In the genomic region with DNA sequence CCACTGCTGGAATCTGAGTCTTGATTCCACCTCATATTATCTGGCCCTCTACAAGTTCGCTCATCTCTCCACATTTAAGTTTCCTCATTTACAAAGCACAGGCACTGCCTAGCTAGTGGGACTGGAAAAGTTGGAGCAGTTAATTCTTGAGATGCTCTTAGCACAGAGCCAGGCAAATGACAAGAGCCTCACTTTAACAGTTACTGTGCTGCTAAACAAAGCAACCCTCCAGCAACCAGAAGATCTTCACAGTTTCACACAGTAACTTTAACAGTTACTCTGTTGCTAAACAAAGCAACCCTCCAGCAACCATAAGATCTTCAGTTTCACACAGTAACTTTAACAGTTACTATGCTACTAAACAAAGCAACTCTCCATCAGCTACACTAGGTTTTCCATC, we compare ENCODE assay signal across 13 mouse cellular contexts. TPM values are rescaled to one million over a fixed set of nuclear protein-coding genes. Genes with fewer than 3 reads are reported as not detected.
"Had no signal": no experiment of that assay in that cellular context is flagged by ENCODE, and none has a peak within 500 bp of the region (broad histone marks: within the 10 kb centered on the region; RNA-seq: fewer than 3 reads in every experiment).

No protein-coding gene starts in this region.

- DNase-seq: retina, postnatal 1 day; right cerebral cortex, adult 18-20 months; right cerebral cortex, postnatal 14 days; right cerebral cortex, postnatal 25 days; right cerebral cortex, postnatal 4 days; spleen, adult 18-20 months; thymus, adult 18-20 months; thymus, adult 2 months; thymus, postnatal 14 days; thymus, postnatal 25 days; thymus, postnatal 36 days; thymus, postnatal 4 days had no signal

RNA-seq across cellular contexts. Expression of a gene that starts 4.9 kb away (rescaled TPM):
- total RNA-seq: neutrophil, adult 5-6 weeks had no signal

RNA-seq across cellular contexts. Expression of a gene that starts 18.3 kb away (rescaled TPM):
- total RNA-seq: neutrophil, adult 5-6 weeks had no signal

RNA-seq across cellular contexts. Expression of a gene that starts 23.8 kb away (rescaled TPM):
- total RNA-seq: neutrophil, adult 5-6 weeks had no signal

RNA-seq across cellular contexts. Expression of a gene that starts 56.4 kb away (rescaled TPM):
- total RNA-seq: neutrophil, adult 5-6 weeks had no signal
